Mouse (Mus musculus): ENCODE measurements around the gene Msh5. TPM values are rescaled to one million over a fixed set of nuclear protein-coding genes. Genes with fewer than 3 reads are reported as not detected.
A peak's percentile ranks its signal among the peaks of the same experiment; 100 is the strongest.
"Not testable (repeated sequence)": the region's sequence is repeated elsewhere in the genome, so short reads cannot be mapped to it uniquely, and the experiment has no call there.

Gene Msh5
- total RNA-seq, 2 experiments from 2014 or later = 1.5 to 1.6 TPM

DNA sequence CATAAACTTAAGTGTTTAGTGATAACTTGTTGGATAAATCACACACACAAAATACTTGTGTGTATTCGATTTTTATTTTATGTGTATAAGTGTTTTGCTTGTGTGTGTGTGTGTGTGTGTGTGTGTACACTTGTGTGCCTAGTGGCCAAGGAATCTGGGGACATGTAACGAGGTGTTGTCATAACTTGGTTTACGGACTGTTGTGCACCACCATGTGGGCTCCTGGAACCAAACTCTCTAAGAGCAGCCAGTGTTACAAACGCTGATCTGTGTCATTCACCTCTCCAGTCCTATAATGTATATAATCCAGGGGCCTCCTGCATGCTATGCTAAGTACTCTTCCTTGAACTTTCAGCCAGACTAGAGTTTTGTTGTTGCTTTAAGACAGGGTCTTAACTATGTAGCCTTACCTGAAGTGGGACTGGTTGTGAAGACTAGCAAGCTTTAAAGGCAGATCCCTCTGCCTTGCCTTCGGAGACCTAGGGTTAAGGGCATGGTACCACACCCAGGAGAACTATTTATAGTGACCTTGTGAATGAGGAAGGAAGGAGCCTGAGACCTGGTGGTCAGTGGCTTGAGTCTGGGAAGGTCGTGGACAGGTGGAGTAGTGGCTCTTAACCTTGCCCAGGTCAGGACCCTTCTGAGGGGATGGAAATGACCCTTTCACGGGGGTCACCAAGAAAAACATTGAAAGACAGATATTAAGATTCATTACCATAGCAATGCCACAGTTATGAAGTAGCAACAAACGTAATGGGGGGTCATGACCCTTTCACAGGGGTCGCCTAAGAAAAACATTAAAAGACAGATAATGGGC, 43.3 kb downstream of the Msh5 start:
- DNase-seq (ENCODE audit: low spot score in 2 of 2) = no peak

DNA sequence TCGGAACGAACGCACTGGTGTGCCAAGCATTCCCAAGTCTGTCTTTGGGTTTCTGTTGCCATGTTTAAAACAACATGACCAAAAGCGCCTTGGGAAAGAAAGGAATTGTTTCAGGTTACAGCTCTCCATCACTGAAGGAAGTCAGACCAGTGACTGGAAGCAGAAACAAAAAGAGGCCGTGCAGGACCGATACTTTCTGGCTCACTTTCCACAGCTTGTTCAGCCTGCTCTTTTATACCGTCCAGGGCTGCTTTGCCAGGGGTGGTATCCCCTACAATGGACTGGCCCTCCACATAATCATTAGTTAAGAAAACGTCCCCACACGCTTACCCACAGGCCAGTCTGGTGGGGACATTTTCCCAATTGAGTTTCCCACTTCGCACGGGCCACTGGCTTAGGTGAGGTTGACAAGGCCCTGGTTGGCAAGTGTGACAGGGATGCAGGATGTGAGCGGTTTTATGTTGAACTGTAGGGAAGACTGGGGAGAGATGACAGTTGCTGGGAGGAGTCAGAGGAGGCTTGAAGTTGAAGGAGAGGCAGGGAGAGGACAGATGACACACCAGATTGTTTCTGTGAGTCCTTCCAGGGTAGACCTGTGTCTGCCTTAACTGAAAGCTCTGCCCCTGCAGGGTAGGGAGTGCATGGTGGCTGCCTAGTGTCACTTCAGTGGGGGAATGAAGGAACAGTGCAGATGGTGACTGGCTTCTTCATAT, 44.2 kb downstream of the Msh5 start:
- no peak for DNase-seq (ENCODE audit: low spot score in 2 of 2)

DNA sequence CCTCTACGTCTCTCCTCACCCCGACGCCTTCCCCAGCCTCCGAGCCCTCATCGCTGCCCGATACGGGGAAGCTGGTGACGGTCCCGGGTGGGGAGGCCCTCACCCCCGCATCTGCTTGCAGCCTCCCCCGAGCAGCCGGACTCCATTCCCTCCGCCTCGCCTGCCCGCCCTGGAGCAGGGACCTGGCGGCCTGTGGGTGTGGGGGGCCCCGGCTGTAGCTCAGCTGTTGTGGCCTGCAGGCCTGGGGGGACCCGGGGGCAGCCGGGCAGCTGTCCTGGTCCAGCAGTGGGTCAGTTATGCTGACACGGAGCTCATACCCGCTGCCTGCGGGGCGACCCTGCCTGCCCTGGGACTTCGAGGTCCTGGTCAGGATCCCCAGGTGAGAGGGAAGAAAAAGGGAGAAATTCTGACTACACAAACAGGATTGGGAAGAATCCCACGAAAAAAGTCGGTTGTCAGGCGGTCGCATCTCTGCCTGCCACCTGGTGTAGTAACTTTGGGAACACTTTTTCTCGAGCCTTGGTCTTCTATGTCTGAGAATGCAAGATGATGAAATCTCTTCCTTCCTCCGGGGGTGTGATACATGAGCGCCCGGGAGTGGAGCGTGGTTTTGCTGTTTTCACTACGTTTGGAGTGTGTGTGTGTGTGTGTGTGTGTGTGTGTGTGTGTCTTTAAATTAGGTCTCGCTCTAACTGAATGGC, 44.9 kb downstream of the Msh5 start:
- no peak for DNase-seq (ENCODE audit: low spot score in 2 of 2)

DNA sequence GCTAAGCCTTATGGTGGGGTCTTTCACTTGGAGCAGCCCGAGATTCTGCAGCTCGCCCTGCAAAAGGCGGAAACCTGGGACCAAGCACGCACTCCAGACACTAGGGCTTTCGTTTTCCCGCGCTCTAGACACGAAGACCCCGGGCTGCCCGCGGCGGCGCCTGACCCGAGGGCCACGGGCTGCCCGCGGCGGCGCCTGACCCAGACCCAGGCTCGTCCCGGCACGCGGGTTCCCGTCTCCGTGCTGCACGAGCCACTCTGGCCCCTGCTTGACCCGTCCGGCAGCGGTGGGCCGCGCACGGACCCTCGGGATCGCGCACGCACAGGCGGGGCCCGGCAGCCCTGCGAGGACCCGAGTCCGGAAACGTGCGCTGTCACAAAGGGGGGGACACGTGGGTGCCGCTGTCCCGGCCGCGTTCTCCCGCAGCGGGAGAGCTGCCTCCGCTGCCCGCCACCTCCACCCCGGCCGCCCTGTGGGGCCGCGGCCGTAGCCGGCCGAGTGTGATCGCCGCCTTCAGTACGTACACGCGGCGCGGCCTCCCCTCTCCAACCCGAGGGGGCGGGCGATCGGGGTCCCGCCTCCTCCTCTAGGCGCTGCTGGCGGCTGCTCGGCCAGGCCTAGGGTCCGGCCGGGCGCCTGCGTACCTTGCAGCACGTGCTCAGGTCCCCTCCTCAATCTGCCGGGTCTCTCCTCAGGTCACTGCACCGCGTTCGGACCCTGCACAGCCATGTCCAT, 45.7 kb downstream of the Msh5 start, which contains the start of gene Vars:
Vars (plus strand) TSS at position 271 of the 735 bp plus-strand sequence.
- DNase-seq (ENCODE audit: low spot score in 2 of 2) = peak; percentile 76 to 81

DNA sequence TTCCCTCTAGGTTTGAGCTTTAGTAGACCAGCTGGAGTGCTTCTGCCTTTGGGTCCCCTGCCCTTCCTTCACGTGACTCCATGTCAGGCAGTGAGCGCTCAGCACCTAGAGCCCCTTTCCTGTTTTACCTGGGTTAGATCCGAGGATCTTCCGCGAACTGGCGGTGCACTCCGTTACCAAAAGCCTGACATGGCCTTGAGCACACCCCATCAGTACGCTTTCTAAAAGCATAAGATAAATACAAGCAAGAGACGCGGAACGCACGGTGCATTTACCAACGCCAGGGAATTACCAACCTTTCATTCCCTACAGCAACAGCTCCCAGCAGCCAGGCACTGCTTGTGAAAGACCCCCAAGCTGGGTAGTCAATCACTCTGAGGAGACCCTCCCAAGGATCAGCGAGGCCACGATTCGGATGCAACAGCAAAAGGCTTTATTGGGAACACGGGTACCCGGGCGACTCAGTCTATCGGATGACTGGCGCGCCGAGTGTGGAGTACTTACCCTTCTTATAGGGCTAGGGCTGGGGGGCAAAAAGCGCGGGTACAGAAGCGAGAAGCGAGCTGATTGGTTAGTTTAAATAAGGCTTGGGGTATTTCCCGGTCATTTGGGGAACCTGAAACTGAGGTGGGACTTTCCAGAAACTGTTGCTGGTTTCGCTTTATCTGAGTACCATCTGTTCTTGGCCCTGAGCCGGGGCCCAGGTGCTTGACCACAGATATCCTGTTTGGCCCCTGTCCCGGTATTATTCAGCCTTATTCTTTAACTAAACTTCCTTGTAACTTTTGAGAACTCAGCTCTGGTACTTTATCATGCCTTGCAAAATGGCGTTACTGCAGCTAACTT, 46.5 kb downstream of the Msh5 start:
- DNase-seq (ENCODE audit: low spot score in 2 of 2) = not testable (repeated sequence)

DNA sequence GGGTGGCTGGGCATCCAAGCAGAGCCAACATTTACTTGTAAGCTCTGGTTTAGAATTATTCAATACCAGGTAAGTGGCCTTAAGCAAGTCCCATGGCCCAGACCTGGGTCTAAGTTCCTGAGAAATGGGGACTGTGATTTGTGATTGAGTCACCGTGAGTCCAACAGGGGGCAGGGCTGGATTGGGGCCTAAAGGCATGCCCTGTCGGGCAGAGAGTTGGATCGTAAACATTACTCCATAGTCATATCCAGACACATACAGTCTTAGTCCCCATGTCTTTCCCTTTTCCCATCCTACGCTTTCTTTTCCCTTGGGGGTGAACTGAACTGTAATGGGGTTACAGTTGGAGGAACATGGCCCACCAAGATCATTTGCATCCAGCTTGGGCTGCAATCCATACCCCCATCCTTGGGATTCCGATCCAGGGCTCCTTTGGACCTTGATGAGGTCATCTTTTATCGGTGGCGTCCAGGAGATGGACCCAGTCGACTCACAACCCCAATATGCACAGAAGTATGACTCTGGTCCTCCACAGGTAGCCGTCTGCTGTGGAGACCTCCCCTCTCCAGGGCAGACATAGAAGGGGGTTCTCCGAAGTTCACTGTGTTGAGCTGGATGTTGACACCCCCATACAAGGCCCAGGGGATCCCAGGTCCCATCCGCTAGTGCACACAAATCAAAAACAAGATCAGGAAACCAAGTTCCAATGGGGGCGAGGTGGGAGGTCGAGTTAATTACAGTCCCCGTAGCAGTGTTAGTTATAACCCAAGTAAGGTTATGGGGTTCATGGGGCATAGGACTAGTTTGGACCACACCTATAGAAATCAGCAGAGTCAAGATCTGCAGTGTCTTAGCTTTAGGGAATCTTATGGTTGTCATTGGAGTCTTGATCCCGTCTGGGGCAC, 47.8 kb downstream of the Msh5 start:
- no peak for DNase-seq (ENCODE audit: low spot score in 2 of 2)

DNA sequence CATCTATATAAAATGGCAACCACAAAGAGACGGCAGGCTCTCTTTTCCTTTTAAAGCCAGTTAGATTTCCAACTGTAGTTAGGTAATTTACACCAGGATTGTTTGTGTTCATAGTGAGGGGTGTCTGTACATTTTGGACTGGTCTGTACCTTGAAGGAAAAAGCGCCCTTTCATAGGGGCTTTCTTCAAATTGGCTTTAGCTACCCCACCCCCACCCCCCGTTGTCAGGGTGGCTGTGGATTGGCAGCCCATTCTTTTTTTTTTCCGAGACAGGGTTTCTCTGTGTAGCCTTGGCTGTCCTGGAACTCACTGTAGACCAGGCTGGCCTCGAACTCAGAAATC, 49.4 kb downstream of the Msh5 start:
- DNase-seq (ENCODE audit: low spot score in 2 of 2) = no peak

DNA sequence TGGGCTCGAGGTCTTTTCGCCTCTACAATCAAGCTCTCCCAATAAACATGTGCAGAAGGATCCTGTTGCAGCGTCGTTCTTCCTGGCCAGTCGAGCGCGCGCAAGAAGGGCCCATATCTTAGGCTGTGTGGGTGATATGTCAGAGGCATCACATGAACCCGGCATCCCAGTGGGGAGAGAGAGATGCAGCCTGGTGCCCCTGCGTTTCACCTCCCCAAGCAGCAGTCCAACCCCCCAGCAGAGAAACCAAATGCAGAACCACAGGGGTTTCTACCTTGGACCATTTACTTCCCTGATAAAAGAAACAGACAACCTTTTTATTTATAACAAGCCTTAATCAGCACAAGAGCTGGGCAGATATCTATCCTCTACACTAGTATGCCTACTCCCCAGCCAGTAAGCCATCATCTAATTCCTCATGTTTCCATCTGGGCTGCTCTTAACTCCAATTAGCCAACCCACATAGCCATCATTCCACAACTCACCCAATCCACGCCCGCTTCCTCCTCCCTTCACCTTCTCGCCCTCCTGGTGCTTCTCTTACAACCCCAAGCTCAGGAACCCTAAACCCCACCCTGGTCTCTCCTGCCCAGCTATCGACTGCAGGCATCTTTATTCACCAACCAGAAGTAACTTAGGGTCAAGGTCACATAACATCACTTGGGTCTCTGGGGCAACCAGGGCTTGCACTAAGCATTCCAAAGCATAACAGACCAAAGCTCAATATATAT, 50.0 kb downstream of the Msh5 start:
- no peak for DNase-seq (ENCODE audit: low spot score in 2 of 2)

DNA sequence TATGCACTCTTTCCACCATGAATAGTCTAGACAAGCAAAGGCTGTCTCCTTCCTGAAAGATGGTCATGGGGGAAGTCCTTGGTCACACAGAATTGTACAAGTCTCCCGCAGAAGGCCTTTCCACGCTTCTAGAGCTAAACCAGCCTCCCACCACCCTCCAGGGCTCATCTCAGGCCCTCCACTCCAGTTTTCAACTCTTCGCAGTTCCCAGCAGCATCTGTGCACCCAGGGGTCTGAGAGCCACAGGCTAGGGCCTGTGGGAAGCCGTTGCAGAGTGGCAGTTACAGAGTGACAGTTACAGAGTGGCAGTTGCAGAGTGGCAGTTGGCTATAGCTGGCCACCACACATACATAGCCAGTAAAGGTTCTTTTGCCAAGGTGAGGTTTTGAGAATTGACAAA, 50.6 kb downstream of the Msh5 start:
- DNase-seq (ENCODE audit: low spot score in 2 of 2) = not testable (repeated sequence)

DNA sequence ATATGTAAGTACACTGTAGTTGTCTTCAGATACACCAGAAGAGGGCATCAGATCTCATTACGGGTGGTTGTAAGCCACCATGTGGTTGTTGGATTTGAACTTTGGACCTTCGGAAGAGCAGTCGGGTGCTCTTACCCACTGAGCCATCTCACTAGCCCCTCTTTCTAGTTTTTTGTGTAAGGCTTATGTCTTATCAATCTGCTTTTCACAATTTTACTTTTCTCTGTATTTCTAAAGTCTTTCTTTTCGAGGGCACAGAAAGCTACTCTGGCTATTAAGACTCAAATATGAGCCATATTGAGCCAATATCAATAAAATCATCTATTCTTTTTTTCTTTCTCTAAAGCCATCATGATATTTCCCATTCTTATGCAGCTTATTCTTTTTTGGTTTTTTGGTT, 51.4 kb downstream of the Msh5 start:
- not testable (repeated sequence) for DNase-seq (ENCODE audit: low spot score in 2 of 2)

DNA sequence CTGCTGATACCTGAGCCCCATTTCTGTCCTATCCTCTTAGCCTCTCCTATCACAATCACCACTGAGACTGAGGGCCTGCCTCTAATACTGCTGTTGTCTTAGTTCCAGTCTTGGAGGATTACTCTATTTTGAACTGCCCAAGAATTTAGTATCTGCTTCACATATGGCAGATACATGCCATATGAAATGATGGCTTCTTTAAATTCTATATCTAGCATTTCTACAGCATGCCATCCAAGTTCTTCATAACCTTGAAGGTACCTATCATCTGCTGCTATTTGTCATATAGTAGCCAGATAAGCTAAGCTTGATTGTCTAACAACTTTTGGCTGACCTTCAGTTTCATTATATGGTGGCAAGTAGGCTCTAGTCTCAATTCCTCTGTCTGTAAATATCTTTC, 51.8 kb downstream of the Msh5 start:
- DNase-seq (ENCODE audit: low spot score in 2 of 2) = no peak

DNA sequence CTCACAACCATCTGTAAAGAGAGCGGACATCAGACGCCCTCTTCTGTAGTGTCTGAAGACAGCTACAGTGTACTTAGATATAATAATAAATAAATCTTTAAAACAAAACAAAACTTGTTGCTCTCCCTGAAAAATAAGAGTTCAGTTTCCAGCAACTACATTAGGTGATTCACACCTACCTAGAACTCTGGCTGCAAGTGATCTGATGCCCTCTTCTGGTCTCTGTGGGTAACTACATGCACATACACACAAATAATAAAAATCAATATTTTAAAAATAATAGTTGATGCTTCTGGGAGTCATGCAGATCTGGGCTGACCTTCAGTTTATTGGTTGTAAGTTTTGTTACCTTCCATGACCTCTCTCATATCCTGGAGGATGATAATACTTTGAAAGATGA, 62.3 kb downstream of the Msh5 start:
- no peak for DNase-seq (ENCODE audit: low spot score in 2 of 2)

DNA sequence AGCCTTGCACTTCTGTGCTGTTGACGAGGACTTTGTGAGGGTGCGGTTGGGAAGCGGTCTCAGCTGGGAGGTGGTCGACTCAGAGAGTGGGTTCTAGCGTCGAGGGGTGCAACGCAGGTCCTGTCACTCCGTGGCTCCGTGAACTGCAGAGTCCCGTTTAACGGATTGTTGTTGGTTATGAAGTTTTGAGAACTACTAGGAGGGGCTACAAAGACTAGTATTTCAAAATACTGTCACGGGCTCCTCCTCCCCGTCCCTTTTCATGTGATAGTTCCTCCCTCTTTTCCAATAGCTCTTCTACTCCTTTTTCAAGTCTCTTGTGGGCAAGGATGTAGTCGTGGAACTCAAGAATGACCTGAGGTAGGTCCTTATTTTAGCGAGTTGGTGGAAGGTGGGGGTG, 64.2 kb downstream of the Msh5 start:
- no peak for DNase-seq (ENCODE audit: low spot score in 2 of 2)

DNA sequence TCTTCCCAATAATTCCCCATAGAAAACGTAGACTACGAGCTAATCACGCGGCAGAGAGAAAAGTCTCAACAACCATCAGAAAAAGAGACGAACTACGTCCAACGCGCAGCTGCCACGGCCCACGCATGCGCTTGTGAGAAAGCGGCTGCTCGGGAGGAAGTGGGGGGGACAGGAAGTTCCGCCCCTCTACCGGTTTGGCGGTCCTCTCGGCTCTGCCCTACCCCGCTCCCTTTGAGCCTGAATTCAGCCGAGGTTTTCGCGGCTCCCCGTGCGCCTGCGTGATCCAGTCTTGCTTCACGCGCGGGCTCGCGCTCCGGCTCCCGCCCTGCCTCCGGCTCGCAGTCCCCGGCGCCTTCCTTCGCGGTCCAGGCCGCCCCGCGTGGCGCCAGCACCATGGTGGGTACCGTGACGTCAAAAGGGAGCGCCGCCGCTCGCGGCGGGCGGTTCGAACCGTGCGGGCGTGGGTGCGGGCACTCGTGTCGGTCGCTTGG, 64.8 kb downstream of the Msh5 start, which contains the start of gene Lsm2:
Lsm2 (plus strand) TSS at position 173 of the 491 bp plus-strand sequence.
- peak; percentile 91 to 95 for DNase-seq (ENCODE audit: low spot score in 2 of 2)

DNA sequence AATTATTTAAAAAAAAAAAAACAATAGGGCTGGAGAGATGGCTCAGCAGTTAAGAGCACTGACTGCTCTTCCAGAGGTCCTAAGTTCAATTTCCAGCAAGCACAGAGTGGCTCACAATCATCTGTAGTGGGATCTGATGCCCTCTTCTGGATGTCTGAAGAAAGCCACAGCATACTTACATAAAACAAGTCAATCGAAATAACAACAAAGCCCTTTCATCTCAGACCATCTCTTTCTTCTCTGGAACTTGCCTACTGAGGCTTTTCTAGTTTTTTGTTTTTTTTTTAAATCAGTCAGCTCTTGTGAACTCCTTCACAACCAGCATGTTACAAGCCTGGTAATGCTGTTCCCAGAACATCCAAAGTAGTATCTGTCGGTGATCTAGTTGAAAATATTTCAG, 65.9 kb downstream of the Msh5 start:
- DNase-seq (ENCODE audit: low spot score in 2 of 2) = peak in 1 of 2 experiments; percentile 72

DNA sequence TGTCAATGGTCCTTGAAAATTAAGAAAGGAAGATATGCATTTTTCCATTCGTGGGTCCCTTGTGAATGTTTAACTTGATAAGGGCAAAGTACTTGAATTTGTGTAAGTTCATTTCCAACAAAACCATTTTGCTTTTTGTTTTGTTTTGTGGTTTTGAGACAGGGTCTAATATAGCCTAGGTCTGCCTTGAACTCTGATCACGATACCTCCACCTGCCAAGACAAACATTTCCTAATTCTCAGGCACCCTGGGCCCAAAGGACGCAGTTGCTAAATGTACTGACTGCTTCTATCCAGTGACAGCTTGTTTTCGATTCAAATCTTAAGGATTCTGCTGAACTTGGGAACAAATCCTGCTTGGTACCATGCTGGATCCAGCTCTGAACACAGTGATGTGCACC, 66.9 kb downstream of the Msh5 start:
- DNase-seq (ENCODE audit: low spot score in 2 of 2) = no peak
